Mouse (Mus musculus) G1E (cell line): ENCODE results near the gene Slc6a11.

Source experiments
- CTCF ChIP-seq: IDR thresholded peaks from 2 replicates; pipeline ENCODE4 v1.5.1; 2012; ENCODE audit warnings: low read depth, low read length, inconsistent platforms, mixed read lengths
- GATA1 ChIP-seq: IDR thresholded peaks from 2 replicates; pipeline ENCODE4 v1.6.1; 2012; ENCODE audit warnings: borderline replicate concordance, low read length, inconsistent platforms, mixed read lengths

DNA sequence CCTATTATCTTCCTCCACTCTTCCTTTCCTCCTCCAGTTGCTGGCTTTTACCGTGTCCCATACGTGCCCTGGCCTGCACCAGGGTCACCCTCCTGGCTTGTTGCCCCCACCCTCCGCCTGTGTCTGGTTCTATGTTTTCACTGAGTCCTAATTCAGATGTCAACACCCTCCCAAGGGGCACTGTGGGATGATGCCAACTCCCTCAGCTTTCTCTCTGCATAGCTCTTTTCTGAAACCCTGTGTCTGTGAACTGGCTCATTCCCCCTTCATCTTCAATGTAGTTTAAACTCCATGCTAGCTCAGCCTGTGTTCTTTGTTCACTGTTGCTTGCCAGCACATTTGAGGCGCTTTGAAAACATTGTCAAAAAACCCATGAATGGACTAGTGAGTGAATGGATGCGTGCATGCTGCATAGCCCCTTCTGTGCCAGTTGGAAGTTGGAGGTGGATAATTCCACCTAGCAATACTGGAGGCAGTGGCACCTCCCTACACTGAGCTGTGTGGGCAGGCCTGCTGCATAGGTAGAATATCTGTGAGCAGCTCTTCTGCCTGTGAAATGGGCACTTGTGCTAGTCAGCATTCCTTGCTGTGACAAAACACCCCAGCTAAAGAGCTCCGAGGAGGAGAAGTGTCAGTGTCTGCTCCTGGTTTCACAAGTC lies 13.5 kb downstream of the Slc6a11 start:
- TF ChIP-seq CTCF (no peak), GATA1 (no peak)
